Mouse (Mus musculus) frontal cortex, postnatal 36 days (tissue): ENCODE measurements at regions not wholly inside any gene's neighbourhood (a gene's known extent, or its start where the extent isn't known, plus 50 kb on each side); places are given as distances from the start of the nearest gene placed in this dataset.
"Not testable (repeated sequence)": the region's sequence is repeated elsewhere in the genome, so short reads cannot be mapped to it uniquely, and the experiment has no call there.

ENCODE experiments used
- DNase-seq, 2 experiments: peaks; one replicate each; pipeline ENCODE4 v3.0.0; 2022; ENCODE audit warnings: low spot score in 2 of 2

GRCm38 (mm10) chr3:68794380-68795014, 74.9 kb upstream of the 1110032F04Rik start:
- DNase-seq: no peak

DNA sequence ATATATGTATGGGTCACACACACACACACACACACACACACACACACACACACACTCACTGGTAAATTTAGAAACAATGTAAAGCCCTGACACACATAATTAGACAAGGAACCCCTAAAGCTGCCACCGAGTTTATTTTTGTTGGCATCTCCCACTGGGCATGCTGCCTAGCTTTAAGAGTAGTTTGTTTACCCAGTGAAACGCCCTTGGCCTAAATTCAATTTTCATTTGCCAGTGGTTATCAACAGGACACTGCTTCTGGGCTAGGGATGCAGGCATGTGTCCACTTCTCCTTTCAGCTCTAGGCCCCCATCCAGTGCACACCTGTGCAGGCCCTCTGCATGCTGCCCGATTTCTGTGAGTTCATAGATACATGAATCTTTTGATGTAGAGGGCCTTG, 73.7 kb upstream of the 1110032F04Rik start:
- no peak for DNase-seq

DNA sequence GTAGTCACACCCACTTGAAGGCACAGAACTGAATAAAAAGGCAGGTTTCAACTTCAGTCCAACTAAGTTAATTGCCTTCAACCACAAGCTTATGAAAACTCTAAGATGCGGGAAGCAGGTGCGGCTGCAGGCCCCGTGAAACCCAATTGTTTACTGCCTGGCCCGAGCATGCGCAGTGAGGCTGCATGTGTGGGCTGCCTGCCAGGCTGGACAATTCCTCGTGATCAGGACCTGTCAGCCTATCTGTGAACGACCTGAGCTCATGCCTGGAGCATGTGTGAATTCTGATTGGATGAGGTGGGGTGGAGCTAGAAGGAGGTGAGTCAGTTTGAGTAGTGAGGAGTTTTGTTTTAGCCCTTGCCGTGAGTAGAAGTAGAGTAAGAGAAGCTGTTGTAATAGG, 71.0 kb upstream of the 1110032F04Rik start:
- not testable (repeated sequence) for DNase-seq

DNA sequence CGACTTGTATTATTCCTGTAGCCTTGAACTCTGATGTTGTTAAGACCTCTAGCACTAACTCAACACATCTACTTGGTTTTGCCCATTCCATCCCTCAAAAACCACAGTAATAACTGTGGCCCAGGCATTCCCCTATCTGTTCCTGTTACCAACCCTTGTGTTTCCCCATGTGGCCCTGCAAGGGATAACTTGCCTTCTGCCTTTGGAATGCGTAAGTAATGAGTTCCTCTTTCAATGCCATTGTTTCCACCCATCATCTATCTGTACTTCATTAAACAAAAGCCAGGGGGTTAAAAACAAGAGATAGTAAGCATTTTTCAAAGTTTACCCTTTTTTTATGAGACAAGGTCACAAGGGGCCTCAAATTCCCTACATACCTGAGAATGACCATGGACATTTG, 60.5 kb upstream of the 1110032F04Rik start:
- DNase-seq: no peak

GRCm38 (mm10) chr3:68813461-68813860, 55.9 kb upstream of the 1110032F04Rik start:
- no peak for DNase-seq

DNA sequence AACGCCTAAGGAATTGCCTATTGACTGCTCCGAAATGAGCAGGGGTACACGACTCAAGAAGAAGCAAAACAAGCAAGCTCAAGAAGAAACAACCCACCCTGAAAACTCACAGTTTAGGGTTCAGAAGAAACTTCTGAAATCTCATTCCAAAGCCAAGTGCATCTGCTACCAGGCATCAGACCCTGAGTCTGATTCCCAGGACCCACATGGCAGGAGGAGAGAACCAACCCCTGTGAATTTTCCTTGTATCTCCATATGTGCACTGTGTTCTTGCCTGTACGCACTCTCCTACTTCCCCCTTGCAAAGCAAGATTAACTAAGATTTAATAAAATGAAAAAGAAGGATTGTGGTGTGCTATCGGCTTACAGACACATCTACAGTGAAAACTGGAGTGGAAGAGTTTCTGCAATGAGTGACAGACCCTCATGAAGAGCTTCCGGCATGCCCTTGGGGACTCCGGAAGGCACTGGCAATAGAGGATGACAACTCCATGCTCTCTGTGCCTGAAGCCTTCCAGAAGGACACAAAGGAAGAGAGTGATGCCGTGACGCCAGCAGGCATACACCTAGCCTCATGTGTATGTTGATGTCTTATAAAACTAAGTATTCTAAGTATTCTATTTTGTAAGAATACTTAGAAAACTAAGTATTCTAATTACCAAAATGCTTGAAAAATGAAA, 55.2 kb upstream of the 1110032F04Rik start:
- no peak for DNase-seq

- no peak for DNase-seq
These were observed 53.8 kb upstream of the 1110032F04Rik start for GRCm38 (mm10) chr3:68815621-68816020.

- DNase-seq: no peak
These were observed 52.1 kb upstream of the 1110032F04Rik start for GRCm38 (mm10) chr3:68817321-68817720.
